Mouse (Mus musculus) stomach, embryonic 15.5 days (tissue): Measurements from ENCODE around the gene Gm17545. TPM values are rescaled to one million over a fixed set of nuclear protein-coding genes. Genes with fewer than 3 reads are reported as not detected.

Experiments used
- ATAC-seq: fragments of 200-750 bp; cut with Nextera tagmentation; 2 replicates; pipeline ENCODE4 v1.8.0; 2017; ENCODE audit warnings: low read depth, moderate number of reproducible peaks, moderate TSS enrichment; ENCODE audit not compliant: insufficient read depth, low FRiP score
- H3K27ac ChIP-seq: fragments of 300-500 bp; sonication (generic); 2 replicates; pipeline ENCODE4 v1.5.1; 2015; ENCODE audit warnings: mild to moderate bottlenecking, inconsistent platforms
- H3K27me3 ChIP-seq: fragments of 300-500 bp; sonication (generic); replicated peaks from 2 replicates; pipeline ENCODE4 v1.6.1; 2015; ENCODE audit warnings: inconsistent platforms
- H3K36me3 ChIP-seq: fragments of 300-500 bp; sonication (generic); 2 replicates; pipeline ENCODE4 v1.6.1; 2015; ENCODE audit warnings: inconsistent platforms
- H3K4me1 ChIP-seq: fragments of 300-500 bp; sonication (generic); 2 replicates; pipeline ENCODE4 v1.6.1; 2015; ENCODE audit warnings: inconsistent platforms
- H3K4me2 ChIP-seq: fragments of 300-500 bp; sonication (generic); 2 replicates; pipeline ENCODE4 v1.6.1; 2015; ENCODE audit warnings: mild to moderate bottlenecking, inconsistent platforms
- H3K4me3 ChIP-seq: fragments of 300-500 bp; sonication (generic); replicated peaks from 2 replicates; pipeline ENCODE4 v1.5.1; 2015; ENCODE audit warnings: inconsistent platforms
- H3K9ac ChIP-seq: fragments of 300-500 bp; sonication (generic); 2 replicates; pipeline ENCODE4 v1.6.1; 2015; ENCODE audit warnings: inconsistent platforms
- H3K9me3 ChIP-seq: fragments of 300-500 bp; sonication (generic); 2 replicates; pipeline ENCODE4 v1.6.1; 2016; ENCODE audit warnings: inconsistent platforms
- WGBS: fragments of 180-500 bp; shearing (Covaris S2); methylation state at CpG from one replicate; pipeline ENCODE4 v1.1.7; 2015; 5-methylcytosine and 5-hydroxymethylcytosine counted together
- polyA plus RNA-seq: library from polyadenylated mRNA; unstranded; fragments of >200 nt; fragmentation: Nextera tagmentation; extraction: Ambion mirVana; gene quantifications from 2 replicates; pipeline ENCODE4 v1.2.1, GENCODE M21; 2015

Gm17545 gene
- polyA plus RNA-seq, 1 experiment from 2014 or later: not detected

DNA sequence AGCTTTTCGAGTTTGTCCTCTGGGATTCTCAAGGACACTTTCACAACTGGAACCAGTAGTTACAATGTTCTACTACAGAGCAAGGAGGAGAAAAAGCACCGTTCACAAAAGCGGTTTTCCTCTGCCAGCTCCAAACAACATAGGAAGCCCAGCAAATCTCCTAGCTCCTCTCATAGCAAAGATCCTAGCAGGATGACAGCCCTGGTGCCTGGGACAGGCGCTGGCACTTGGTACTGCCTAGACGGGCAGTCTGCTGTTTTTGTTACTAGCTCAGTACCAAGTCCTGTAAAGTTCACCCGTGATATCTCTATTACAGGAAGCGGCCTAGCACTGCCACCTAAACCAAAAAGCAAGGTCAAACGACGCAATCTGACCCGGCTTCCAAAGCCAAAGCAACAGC is 29.9 kb upstream of the Gm17545 start:
- ATAC-seq: no peak
- Histone ChIP-seq H3K27ac (no peak overlapping the region), H3K9ac (no peak overlapping the region), H3K36me3 (no peaks in the 10 kb centered on the region), H3K27me3 (no peaks in the 10 kb centered on the region), H3K9me3 (no peaks in the 10 kb centered on the region), H3K4me3 (no peak overlapping the region), H3K4me2 (no peak overlapping the region), H3K4me1 (no peaks in the 10 kb centered on the region)
- WGBS: 69% methylated on average over 10 of the region's 10 CpGs

DNA sequence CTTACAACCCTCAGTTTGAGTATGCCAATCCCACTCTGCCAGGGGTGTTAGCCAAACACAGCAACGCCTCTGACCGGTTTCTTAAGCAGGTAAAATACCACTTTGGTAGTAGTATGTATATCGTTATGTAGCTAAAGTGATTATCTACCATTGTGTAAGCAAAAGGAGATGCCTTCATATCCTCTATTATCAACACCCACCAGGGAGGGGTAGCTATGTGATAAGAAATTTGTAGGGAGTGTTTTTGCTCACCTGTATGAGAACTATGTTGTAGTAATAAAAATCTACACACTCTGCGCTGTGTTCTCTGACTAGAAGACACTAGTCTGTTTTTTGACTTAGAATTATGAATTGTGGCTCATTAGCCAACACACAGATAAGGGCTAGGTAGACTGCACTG is 29.4 kb upstream of the Gm17545 start:
- Histone ChIP-seq H3K4me3 (no peak overlapping the region), H3K9ac (no peak overlapping the region), H3K27ac (no peak overlapping the region), H3K36me3 (no peaks in the 10 kb centered on the region), H3K27me3 (no peaks in the 10 kb centered on the region), H3K9me3 (no peaks in the 10 kb centered on the region), H3K4me1 (peaks cover under 1% of the 10 kb centered on the region; the same call in 1 of the 2 replicates), H3K4me2 (no peak overlapping the region)
- no peak for ATAC-seq
- 85% methylated on average over 4 of the region's 4 CpGs for WGBS

DNA sequence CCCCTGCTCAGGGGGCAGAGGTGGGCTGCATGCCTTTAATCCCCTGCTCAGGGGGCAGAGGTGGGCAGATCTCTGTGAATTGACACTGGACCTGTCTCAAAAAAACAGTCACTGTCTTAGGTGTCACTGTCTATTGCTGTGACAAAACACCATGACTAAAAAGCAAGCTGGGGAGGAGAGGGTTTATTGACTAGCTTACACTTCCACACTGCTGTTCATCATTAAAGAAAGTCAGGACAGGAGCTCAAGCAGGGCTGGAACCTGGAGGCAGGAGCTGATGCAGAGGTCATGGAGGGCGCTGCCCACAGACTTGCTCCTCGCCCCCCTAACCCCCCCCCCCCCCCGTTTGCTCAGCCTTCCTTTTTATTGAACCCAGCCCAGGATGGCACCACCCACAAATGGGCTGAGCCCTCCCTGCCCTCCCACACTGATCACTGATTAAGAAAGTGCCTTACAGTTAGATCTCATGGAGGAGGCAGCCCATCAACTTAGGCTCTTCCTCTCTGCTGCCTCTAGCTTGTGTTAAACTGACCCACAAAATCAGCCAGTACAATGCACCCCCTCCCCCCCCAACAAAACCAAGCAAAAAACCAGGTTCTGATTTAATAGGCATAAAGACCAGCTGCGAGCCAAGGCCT is 25.9 kb upstream of the Gm17545 start:
- Histone ChIP-seq H3K27me3 (no peaks in the 10 kb centered on the region), H3K36me3 (no peaks in the 10 kb centered on the region), H3K4me3 (no peak overlapping the region), H3K9ac (no peak overlapping the region), H3K4me2 (no peak overlapping the region), H3K27ac (no peak overlapping the region), H3K9me3 (no peaks in the 10 kb centered on the region), H3K4me1 (peaks cover 7% of the 10 kb centered on the region; the same call in 1 of the 2 replicates)
- ATAC-seq: peak; percentile 50; the same call in 1 of the 2 replicates
- 44% methylated on average over 4 of the region's 4 CpGs for WGBS

DNA sequence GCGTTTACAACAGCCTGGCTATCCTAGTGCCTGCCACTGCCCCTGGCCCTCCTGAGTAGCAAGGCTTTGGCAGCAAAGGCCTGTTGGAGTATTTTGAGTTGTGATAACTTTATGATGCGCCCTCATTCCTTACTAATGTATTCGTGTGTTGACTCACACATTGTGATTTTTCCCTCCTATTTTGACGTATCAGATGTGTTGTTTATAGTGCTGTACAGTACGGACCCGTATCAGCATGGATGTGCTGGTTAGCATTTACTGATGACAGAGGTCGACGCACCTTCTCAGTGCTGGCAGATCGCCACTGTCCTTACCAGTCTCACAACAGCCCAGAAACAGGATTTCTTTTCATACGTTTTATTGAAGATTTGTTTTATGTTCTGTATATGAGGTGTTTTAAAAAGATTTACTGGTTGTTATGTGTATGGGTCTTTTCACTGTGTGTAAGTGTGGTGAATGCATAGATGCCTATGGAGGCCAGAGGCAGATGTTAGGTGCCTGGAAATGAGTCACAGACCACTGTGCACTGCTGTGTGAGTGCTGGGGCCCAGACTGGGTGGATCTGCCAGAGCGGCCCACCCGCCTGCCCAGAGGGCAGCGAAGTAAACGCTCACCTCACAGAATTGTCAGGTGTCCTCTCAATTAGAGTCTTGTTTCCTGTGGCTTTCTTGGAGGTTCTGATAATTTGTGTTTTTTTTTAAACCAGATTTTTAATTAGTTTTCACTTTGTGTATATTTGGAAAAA is 25.3 kb upstream of the Gm17545 start:
- ATAC-seq: no peak
- whole genome bisulfite sequencing: 75% methylated on average over 14 of the region's 14 CpGs

DNA sequence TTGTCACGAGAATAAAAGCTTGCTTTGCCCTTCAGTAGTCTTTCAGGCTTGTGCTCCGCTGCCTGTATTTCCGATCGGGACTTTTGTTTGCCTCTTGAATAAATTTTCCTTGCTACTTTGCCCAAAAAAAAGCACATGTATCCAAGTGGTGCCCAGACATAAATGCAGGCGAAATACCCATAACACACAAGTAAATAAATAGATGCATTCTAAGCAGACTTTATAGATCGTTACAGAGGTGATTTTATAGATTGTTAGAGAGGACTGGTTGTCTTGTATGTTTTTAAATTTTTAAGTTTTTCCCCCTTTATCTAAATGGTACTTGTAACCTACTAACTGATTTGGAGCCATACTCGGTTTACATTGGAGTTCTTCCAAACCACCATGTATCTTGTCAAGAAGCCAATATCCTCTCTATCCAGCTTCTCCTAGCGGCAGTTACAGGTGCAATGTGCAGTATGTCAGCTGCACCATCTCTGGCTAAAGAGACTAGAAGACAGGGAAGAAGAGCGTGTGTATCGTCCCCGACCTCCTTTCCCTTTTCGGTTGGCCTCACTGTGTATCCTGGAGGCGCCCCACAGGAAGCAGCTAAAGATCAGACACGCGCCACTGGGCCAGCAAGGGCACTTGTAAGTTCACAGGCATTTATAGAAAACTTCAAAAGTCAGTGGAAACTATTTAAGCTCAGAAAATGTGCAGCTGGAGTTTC is 24.4 kb upstream of the Gm17545 start:
- Histone ChIP-seq H3K4me1 (peaks cover 7% of the 10 kb centered on the region; the same call in 1 of the 2 replicates), H3K4me3 (no peak overlapping the region), H3K36me3 (no peaks in the 10 kb centered on the region), H3K4me2 (0 out of 2 replicates have a peak overlapping the region, but pooled peaks have one; percentile 11), H3K9me3 (no peaks in the 10 kb centered on the region), H3K27ac (no peak overlapping the region), H3K27me3 (no peaks in the 10 kb centered on the region), H3K9ac (no peak overlapping the region)
- 51% methylated on average over 15 of the region's 15 CpGs for WGBS
- no peak for ATAC-seq

More for the DNA sequence above, 25.3 kb upstream of the Gm17545 start:
- H3K9ac ChIP-seq: no peak overlapping the region
- H3K9me3 ChIP-seq: no peaks in the 10 kb centered on the region
- peaks cover 7% of the 10 kb centered on the region; the same call in 1 of the 2 replicates for H3K4me1 ChIP-seq
- no peaks in the 10 kb centered on the region for H3K36me3 ChIP-seq
- H3K4me3 ChIP-seq: no peak overlapping the region
- no peaks in the 10 kb centered on the region for H3K27me3 ChIP-seq
- no peak overlapping the region for H3K4me2 ChIP-seq
- no peak overlapping the region for H3K27ac ChIP-seq

DNA sequence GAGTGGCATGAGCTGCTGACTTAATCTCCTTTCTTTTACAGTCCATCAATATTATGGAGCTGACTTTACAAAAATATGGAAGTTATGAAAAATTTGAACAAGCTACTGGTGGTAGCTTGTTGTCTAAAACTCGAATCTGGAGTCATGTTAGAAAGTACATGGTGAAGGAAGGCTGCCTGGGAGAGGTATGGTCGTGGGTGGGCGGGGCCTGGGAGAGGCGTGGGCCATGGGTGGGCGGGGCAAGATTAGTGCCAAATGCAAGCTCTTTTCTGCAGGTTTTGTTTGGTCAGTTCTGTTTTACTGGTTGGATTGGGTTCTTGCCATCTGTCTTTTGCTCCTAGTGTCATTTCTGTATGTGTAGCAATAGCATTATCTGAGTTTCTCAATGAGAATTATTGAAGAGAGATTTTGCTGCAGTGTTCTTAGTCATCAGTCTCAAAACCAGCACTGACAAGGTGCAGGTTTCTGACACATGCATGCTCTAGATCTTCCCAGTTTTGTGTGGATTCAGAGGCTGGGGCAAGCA is 23.7 kb upstream of the Gm17545 start:
- H3K9me3 ChIP-seq: no peaks in the 10 kb centered on the region
- no peak overlapping the region for H3K4me3 ChIP-seq
- no peak overlapping the region for H3K4me2 ChIP-seq
- peaks cover 7% of the 10 kb centered on the region; the same call in 1 of the 2 replicates for H3K4me1 ChIP-seq
- no peak; the same call in 1 of the 2 replicates for ATAC-seq
- H3K27ac ChIP-seq: no peak overlapping the region
- H3K27me3 ChIP-seq: no peaks in the 10 kb centered on the region
- no peak overlapping the region for H3K9ac ChIP-seq
- H3K36me3 ChIP-seq: no peaks in the 10 kb centered on the region
- 26% methylated on average over 5 of the region's 5 CpGs for WGBS

DNA sequence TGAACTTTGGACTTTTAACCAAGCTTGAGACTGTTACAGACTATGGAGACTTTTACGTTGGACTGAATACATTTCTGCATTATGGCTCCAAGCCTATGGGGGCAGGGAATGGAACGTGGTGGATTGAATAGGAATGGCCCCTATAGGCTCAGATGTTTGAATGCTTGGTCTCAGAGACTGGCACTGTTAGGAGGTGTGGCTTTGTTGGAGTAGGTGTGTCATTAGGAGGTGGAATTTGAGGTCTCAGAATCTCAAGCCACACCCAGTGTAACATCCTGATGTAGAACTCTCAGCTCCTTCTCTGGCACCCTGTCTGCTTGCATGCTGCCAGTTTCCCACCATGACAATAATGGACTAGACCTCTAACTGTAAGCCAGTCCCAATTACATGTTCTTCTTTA is 20.9 kb upstream of the Gm17545 start:
- ATAC-seq: no peak
- WGBS: 69% methylated on average over 2 of the region's 2 CpGs
- peaks cover 7% of the 10 kb centered on the region; the same call in 1 of the 2 replicates for H3K4me1 ChIP-seq

DNA sequence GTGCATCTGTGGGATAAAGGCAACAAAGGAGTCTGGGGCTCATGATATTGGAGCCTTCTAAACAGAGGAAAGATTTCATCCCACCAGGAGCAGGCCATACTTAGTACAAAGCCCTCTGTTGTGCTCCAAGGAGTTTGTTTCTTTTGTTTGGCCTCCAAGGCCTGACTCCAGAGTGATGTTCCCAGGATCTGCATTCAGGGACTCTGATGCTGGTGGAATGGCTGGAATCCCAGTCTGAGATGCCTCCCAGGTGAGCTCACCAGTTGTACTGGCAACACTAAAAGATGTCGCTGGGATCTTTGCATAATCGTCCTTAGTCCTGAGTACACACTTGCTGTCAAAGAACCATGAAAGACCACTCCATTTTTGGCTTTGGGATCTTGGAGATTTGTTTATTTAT is 20.0 kb upstream of the Gm17545 start:
- 76% methylated on average over 2 of the region's 2 CpGs for WGBS

More for the DNA sequence above, 20.9 kb upstream of the Gm17545 start:
- H3K27me3 ChIP-seq: no peaks in the 10 kb centered on the region
- H3K9me3 ChIP-seq: no peaks in the 10 kb centered on the region
- no peak overlapping the region for H3K9ac ChIP-seq
- no peak overlapping the region for H3K4me3 ChIP-seq
- H3K4me2 ChIP-seq: no peak overlapping the region
- no peak overlapping the region for H3K27ac ChIP-seq
- no peaks in the 10 kb centered on the region for H3K36me3 ChIP-seq

DNA sequence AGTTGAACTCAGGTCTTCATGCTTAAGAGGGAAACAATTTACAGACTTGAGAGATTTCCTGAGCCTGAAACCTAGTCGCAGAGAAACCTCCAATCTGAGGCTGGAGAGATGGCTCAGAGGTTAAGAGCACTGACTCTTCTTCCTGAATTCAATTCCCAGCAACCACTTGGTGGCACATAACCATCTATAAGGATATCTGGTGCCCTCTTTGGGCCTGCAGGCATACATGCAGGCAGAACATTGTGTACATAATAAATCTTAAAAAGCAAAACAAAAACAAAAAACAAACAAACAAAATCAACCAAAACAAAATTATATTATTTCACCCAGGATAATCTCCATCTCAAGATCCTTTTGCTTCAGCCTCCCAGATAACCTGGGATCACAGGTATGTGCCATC is 15.3 kb upstream of the Gm17545 start:
- Histone ChIP-seq H3K4me1 (no peaks in the 10 kb centered on the region), H3K27ac (no peak overlapping the region), H3K27me3 (no peaks in the 10 kb centered on the region), H3K36me3 (no peaks in the 10 kb centered on the region), H3K4me3 (no peak overlapping the region), H3K9ac (no peak overlapping the region), H3K4me2 (no peak overlapping the region), H3K9me3 (no peaks in the 10 kb centered on the region)
- no peak for ATAC-seq
- WGBS: 61% methylated on average over 1 of the region's 1 CpGs

More for the DNA sequence above, 20.0 kb upstream of the Gm17545 start:
- Histone ChIP-seq H3K36me3 (no peaks in the 10 kb centered on the region), H3K9ac (no peak overlapping the region), H3K27me3 (no peaks in the 10 kb centered on the region), H3K4me1 (peaks cover 7% of the 10 kb centered on the region; the same call in 1 of the 2 replicates), H3K9me3 (no peaks in the 10 kb centered on the region), H3K4me2 (no peak overlapping the region), H3K27ac (no peak overlapping the region), H3K4me3 (no peak overlapping the region)
- ATAC-seq: no peak

DNA sequence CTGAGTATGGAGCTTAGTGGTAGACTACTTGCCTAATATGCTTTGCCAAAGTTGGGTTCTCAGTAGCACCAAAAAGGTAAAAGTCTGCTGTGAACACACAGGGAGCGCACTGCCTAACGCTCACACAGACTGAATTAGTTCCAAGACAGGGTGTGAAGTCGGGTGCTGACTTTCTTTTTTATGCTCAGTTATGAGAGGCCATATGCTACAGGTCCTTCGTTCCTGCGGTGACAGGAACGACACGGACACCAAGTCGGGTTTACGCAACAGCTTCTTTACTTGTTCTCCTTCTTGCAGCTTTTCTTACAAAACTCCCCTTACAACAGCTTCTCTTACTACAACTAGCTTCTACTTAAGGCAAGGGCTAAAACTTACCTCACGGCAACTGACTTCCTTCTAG is 10.9 kb upstream of the Gm17545 start:
- H3K9ac ChIP-seq: no peak overlapping the region

DNA sequence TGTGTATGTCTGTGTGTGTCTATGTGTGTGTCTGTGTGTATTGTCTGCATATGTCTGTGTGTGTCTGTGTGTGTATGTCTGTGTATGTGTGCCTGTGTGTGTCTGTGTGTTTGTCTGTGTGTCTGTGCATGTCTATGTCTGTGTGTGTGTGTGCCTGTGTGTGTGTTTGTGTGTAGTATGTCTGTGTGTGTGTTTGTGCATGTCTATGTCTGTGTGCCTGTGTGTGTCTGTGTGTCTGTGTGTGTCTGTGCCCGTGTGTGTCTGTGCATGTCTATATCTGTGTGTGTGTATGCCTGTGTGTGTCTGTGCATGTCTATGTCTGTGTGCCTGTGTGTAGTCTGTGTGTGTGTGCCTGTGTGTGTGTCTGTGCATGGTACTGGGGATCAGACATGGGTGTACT is 9.0 kb upstream of the Gm17545 start:
- no peak for ATAC-seq
- Histone ChIP-seq H3K9ac (no peak overlapping the region), H3K27ac (no peak overlapping the region), H3K27me3 (no peaks in the 10 kb centered on the region), H3K4me2 (no peak overlapping the region), H3K36me3 (peaks cover 27% of the 10 kb centered on the region; the same call in 1 of the 2 replicates), H3K9me3 (no peaks in the 10 kb centered on the region), H3K4me3 (no peak overlapping the region), H3K4me1 (no peaks in the 10 kb centered on the region)
- WGBS: 79% methylated on average over 1 of the region's 1 CpGs

More for the DNA sequence above, 10.9 kb upstream of the Gm17545 start:
- peaks cover 11% of the 10 kb centered on the region; the same call in 1 of the 2 replicates for H3K36me3 ChIP-seq
- H3K9me3 ChIP-seq: no peaks in the 10 kb centered on the region
- 87% methylated on average over 10 of the region's 10 CpGs for WGBS
- no peaks in the 10 kb centered on the region for H3K4me1 ChIP-seq
- no peak overlapping the region for H3K27ac ChIP-seq
- H3K4me2 ChIP-seq: no peak overlapping the region
- no peak overlapping the region for H3K4me3 ChIP-seq
- ATAC-seq: no peak
- H3K27me3 ChIP-seq: no peaks in the 10 kb centered on the region
